In genomic region chr3:52090230-52090873, GRCm38 (mm10) we compare ENCODE assay signal across 20 mouse cellular contexts. TPM values are rescaled to one million over a fixed set of nuclear protein-coding genes. Genes with fewer than 3 reads are reported as not detected.
A peak's percentile ranks its signal among the peaks of the same experiment; 100 is the strongest.
DNase-seq lines count a peak whose midpoint lies in the region; ATAC-seq lines count a peak whose summit lies in the region.
"Had no signal": no experiment of that assay in that cellular context is flagged by ENCODE, and none has a peak within 500 bp of the region (broad histone marks: within the 10 kb centered on the region; RNA-seq: fewer than 3 reads in every experiment).

No protein-coding gene starts in this region.

- no peak for ATAC-seq in kidney, embryonic 14.5 days (ENCODE audit: low FRiP score, low TSS enrichment)
- ATAC-seq in megakaryocyte-erythroid progenitor cell, adult 5-6 weeks (replicated peaks; ENCODE audit: low FRiP score, low TSS enrichment, poor library complexity, severe bottlenecking) = no peak; the same call in 1 of the 2 replicates
- ATAC-seq: forebrain, embryonic 13.5 days; hindbrain, postnatal 0 days; midbrain, embryonic 15.5 days had no signal

- 40% methylated on average over 8 of the region's 8 CpGs for WGBS in kidney, embryonic 14.5 days
- 50% methylated on average over 8 of the region's 8 CpGs for WGBS in limb, embryonic 10.5 days

- no peak for DNase-seq in kidney, adult 8-10 months
- DNase-seq in 416B (ENCODE audit: low read depth) (peak; percentile 42), MN1 (ENCODE audit: low spot score) (peak; percentile 33)
- DNase-seq in limb, embryonic 10.5 days (ENCODE audit: low spot score) = no peak
- no peak for DNase-seq in left cerebral cortex, postnatal 14 days (ENCODE audit: low spot score in 2 of 2)
- DNase-seq: adrenal gland, adult 2 months; cerebellum, adult 11 months; cerebellum, postnatal 25 days; kidney, adult 9 months; lung, postnatal 4 days; retina, postnatal 1 day; thymus, adult 2 months had no signal

- no peak overlapping the region for H3K4me3 ChIP-seq in kidney, embryonic 14.5 days (ENCODE audit: low read length)
- H3K4me3 ChIP-seq in limb, embryonic 10.5 days = no peak overlapping the region
- H3K4me3 ChIP-seq: forebrain, embryonic 13.5 days; left cerebral cortex, adult 2 months; limb, embryonic 13.5 days; midbrain, embryonic 15.5 days had no signal

- intact Hi-C loops in left cerebral cortex, postnatal 14 days (cut with DNase I) = no loop called here

- H3K9me3 ChIP-seq in kidney, embryonic 14.5 days (ENCODE audit: control insufficient read depth, low read length) = no peaks in the 10 kb centered on the region
- H3K9me3 ChIP-seq in limb, embryonic 10.5 days (replicated peaks) = no peaks in the 10 kb centered on the region
- H3K9me3 ChIP-seq: forebrain, embryonic 13.5 days; limb, embryonic 13.5 days; midbrain, embryonic 15.5 days had no signal

- 0 out of 2 replicates have a peak overlapping the region, but pooled peaks have one; percentile 3 for H3K4me2 ChIP-seq in kidney, embryonic 14.5 days (replicated peaks; ENCODE audit: low read depth, low read length)
- H3K4me2 ChIP-seq: forebrain, embryonic 13.5 days; midbrain, embryonic 15.5 days had no signal

- no peaks in the 10 kb centered on the region for H3K27me3 ChIP-seq in kidney, embryonic 14.5 days (ENCODE audit: control insufficient read depth, insufficient read depth, low read length)
- H3K27me3 ChIP-seq in limb, embryonic 10.5 days (ENCODE audit: low read depth, poor library complexity, severe bottlenecking) = no peaks in the 10 kb centered on the region
- H3K27me3 ChIP-seq: forebrain, embryonic 13.5 days; limb, embryonic 13.5 days; midbrain, embryonic 15.5 days had no signal

- H3K36me3 ChIP-seq in kidney, embryonic 14.5 days (ENCODE audit: control insufficient read depth, insufficient read depth, low read length) = no peaks in the 10 kb centered on the region
- no peaks in the 10 kb centered on the region for H3K36me3 ChIP-seq in limb, embryonic 10.5 days
- H3K36me3 ChIP-seq: limb, embryonic 13.5 days; midbrain, embryonic 15.5 days had no signal

- peak overlapping the region; percentile 6; the same call in 1 of the 2 replicates for H3K27ac ChIP-seq in kidney, embryonic 14.5 days (ENCODE audit: low read depth, low read length)
- peak overlapping the region; percentile 50; the same call in 1 of the 2 replicates for H3K27ac ChIP-seq in limb, embryonic 10.5 days
- H3K27ac ChIP-seq: forebrain, embryonic 13.5 days; left cerebral cortex, adult 2 months; liver, embryonic 14.5 days; midbrain, embryonic 15.5 days had no signal

- H3K4me1 ChIP-seq in kidney, embryonic 14.5 days (ENCODE audit: control insufficient read depth, insufficient read depth, low read length) = peaks cover 45% of the 10 kb centered on the region
- H3K4me1 ChIP-seq in limb, embryonic 10.5 days = peaks cover 61% of the 10 kb centered on the region

- no peak overlapping the region for H3K9ac ChIP-seq in kidney, embryonic 14.5 days (ENCODE audit: low read depth, low read length)
- H3K9ac ChIP-seq: forebrain, embryonic 13.5 days; limb, embryonic 13.5 days; liver, embryonic 14.5 days; midbrain, embryonic 15.5 days had no signal

RNA-seq across cellular contexts. Expression of gene Maml3, which starts 14.5 kb away (rescaled TPM):
- 8.4 and 9.4 TPM in 2 replicates for polyA plus RNA-seq in kidney, embryonic 14.5 days (2014; fragmentation: Nextera tagmentation; extraction: Ambion mirVana)
- polyA plus RNA-seq in limb, embryonic 10.5 days (2016; fragmentation: Nextera tagmentation; extraction: Ambion mirVana) = 4.3 and 4.7 TPM in 2 replicates
- total RNA-seq in megakaryocyte-erythroid progenitor cell, adult 5-6 weeks (2014; fragmentation: Nextera tagmentation) = 8.5 and 10.6 TPM in 2 replicates
- 4.4 and 7.6 TPM in 2 replicates for total RNA-seq in megakaryocyte-erythroid progenitor cell, adult 5-6 weeks (2017)
- total RNA-seq in left cerebral cortex, postnatal 14 days (2021) = 1 to 10 TPM; 8.2 to 9.7 TPM

Comparison
In these comparisons a context has a peak if more than half of its experiments do, and no peak if none do; other contexts are left out.
1. DNase-seq: peak in 416B (single experiment) and MN1 (single experiment); none in kidney, adult 8-10 months (0 of 2), limb, embryonic 10.5 days (single experiment) and left cerebral cortex, postnatal 14 days (0 of 2).